Mouse (Mus musculus): ENCODE data around the gene Tectb. TPM values are rescaled to one million over a fixed set of nuclear protein-coding genes. Genes with fewer than 3 reads are reported as not detected.

The Tectb gene
- total and polyA plus RNA-seq, 2 experiments: 0.07 to 0.18 TPM

- 36% methylated on average over 8 of the region's 8 CpGs for WGBS
- Histone ChIP-seq H3K79me2 (ENCODE audit: control insufficient read depth, insufficient read depth, low read length) (no peaks in the 10 kb centered on the region), H3K27me3 (ENCODE audit: control insufficient read depth, insufficient read depth, low read length) (no peaks in the 10 kb centered on the region), H3K9ac (ENCODE audit: low read depth, low read length) (no peak overlapping the region), H3K4me3 (ENCODE audit: insufficient read depth, low read depth, low read length) (no peak overlapping the region), H3K36me3 (ENCODE audit: control insufficient read depth, insufficient read depth, low read length) (no peaks in the 10 kb centered on the region), H3K27ac (replicated peaks; ENCODE audit: insufficient read depth, low read depth, low read length) (no peak overlapping the region), H3K4me1 (ENCODE audit: control insufficient read depth, insufficient read depth, low read length) (no peaks in the 10 kb centered on the region)
- TF ChIP-seq POLR2A (IDR thresholded peaks at IDR 0.05; ENCODE audit: extremely low read depth, insufficient read depth, low read length): no peak
- no peak for TF ChIP-seq CTCF (IDR thresholded peaks at IDR 0.05; ENCODE audit: low read depth, low read length)
- peak; percentile 49 for DNase-seq (ENCODE audit: extremely low read depth, low read depth, low spot score)
These were observed 26.1 kb downstream of the Tectb start for GRCm38 (mm10) chr19:55206482-55207138.

GRCm38 (mm10) chr19:55207205-55207604 is 26.7 kb downstream of the Tectb start:
- H3K4me1 ChIP-seq (ENCODE audit: control insufficient read depth, insufficient read depth, low read length): no peaks in the 10 kb centered on the region
- no peaks in the 10 kb centered on the region for H3K79me2 ChIP-seq (ENCODE audit: control insufficient read depth, insufficient read depth, low read length)
- H3K9ac ChIP-seq (ENCODE audit: low read depth, low read length): no peak overlapping the region
- TF ChIP-seq CTCF (IDR thresholded peaks at IDR 0.05; ENCODE audit: low read depth, low read length) (no peak), POLR2A (IDR thresholded peaks at IDR 0.05; ENCODE audit: extremely low read depth, insufficient read depth, low read length) (no peak)
- no peak overlapping the region for H3K4me3 ChIP-seq (ENCODE audit: insufficient read depth, low read depth, low read length)
- DNase-seq (ENCODE audit: extremely low read depth, low read depth, low spot score): no peak
- no peak overlapping the region for H3K27ac ChIP-seq (replicated peaks; ENCODE audit: insufficient read depth, low read depth, low read length)
- no peaks in the 10 kb centered on the region for H3K36me3 ChIP-seq (ENCODE audit: control insufficient read depth, insufficient read depth, low read length)
- WGBS: 51% methylated on average over 6 of the region's 6 CpGs
- no peaks in the 10 kb centered on the region for H3K27me3 ChIP-seq (ENCODE audit: control insufficient read depth, insufficient read depth, low read length)

DNA sequence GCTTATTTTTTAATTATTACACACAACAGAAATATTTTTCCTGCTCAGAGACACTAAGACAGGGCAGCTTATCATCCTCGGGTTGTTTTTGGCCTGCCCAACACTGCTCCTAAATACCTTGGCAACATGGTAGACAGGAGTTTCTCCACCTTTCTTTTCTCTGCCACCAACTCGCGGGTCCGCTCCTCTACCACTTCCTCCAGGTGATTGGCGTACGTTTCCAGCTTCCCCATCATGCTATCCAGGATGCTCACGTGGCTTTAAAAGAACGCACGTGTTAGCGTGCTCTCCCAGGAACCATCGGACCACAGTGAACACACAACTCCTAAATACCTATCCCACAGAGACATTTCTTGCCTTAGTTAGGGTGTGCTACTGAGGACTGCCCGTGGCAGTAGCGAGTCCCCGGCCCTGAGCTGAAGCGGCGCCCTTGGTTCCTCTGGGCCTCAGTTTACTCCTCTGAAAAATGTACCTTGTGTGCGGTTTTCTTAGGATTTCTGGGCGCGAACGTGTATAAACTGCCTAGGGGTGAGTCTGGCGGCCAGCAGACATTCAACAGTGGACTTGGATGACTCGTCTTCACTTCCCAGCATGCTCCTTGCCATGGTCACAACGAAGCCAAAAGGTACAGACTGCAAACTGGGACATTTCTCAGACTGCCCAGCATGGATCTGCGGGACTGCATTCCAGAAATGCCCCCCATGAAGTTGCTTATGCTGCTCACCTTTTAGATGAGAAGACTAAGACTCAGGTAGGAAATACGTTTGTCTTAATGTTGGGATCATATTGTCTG is 27.4 kb downstream of the Tectb start:
- Histone ChIP-seq H3K27me3 (ENCODE audit: control insufficient read depth, insufficient read depth, low read length) (no peaks in the 10 kb centered on the region), H3K36me3 (ENCODE audit: control insufficient read depth, insufficient read depth, low read length) (no peaks in the 10 kb centered on the region), H3K79me2 (ENCODE audit: control insufficient read depth, insufficient read depth, low read length) (no peaks in the 10 kb centered on the region), H3K27ac (replicated peaks; ENCODE audit: insufficient read depth, low read depth, low read length) (no peak overlapping the region), H3K9ac (ENCODE audit: low read depth, low read length) (no peak overlapping the region), H3K4me3 (ENCODE audit: insufficient read depth, low read depth, low read length) (no peak overlapping the region), H3K4me1 (ENCODE audit: control insufficient read depth, insufficient read depth, low read length) (no peaks in the 10 kb centered on the region)
- 52% methylated on average over 25 of the region's 25 CpGs for WGBS
- no peak for DNase-seq (ENCODE audit: extremely low read depth, low read depth, low spot score)
- TF ChIP-seq POLR2A (IDR thresholded peaks at IDR 0.05; ENCODE audit: extremely low read depth, insufficient read depth, low read length) (no peak), CTCF (IDR thresholded peaks at IDR 0.05; ENCODE audit: low read depth, low read length) (no peak)

- H3K79me2 ChIP-seq (ENCODE audit: control insufficient read depth, insufficient read depth, low read length): no peaks in the 10 kb centered on the region
- H3K4me1 ChIP-seq (ENCODE audit: control insufficient read depth, insufficient read depth, low read length): no peaks in the 10 kb centered on the region
- H3K36me3 ChIP-seq (ENCODE audit: control insufficient read depth, insufficient read depth, low read length): no peaks in the 10 kb centered on the region
- no peaks in the 10 kb centered on the region for H3K27me3 ChIP-seq (ENCODE audit: control insufficient read depth, insufficient read depth, low read length)
- no peak for DNase-seq (ENCODE audit: extremely low read depth, low read depth, low spot score)
- WGBS: 79% methylated on average over 4 of the region's 4 CpGs
- TF ChIP-seq CTCF (IDR thresholded peaks at IDR 0.05; ENCODE audit: low read depth, low read length) (no peak), POLR2A (IDR thresholded peaks at IDR 0.05; ENCODE audit: extremely low read depth, insufficient read depth, low read length) (no peak)
- H3K4me3 ChIP-seq (ENCODE audit: insufficient read depth, low read depth, low read length): no peak overlapping the region
- H3K27ac ChIP-seq (replicated peaks; ENCODE audit: insufficient read depth, low read depth, low read length): no peak overlapping the region
- no peak overlapping the region for H3K9ac ChIP-seq (ENCODE audit: low read depth, low read length)
These were observed 28.1 kb downstream of the Tectb start for GRCm38 (mm10) chr19:55208654-55209053.

DNA sequence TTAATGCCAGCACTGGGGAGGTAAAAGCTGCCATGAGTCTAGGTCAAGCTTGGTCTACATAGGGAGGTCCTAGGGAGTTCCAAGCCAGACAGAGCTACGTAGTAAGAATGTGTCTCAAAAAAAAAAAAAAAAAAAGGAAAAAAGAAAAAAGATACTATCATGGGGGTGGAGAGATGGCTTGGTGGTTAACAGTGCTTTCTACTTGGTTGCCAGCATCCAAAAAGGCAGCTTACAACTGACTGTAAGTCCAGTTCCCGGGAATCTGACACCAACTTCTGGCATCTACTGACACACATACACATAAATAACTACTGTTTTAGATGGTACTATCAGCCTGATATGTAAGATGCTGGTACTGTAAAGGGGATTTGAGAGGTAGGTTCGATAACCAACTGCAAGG is 28.6 kb downstream of the Tectb start:
- no peak overlapping the region for H3K9ac ChIP-seq (ENCODE audit: low read depth, low read length)
- H3K36me3 ChIP-seq (ENCODE audit: control insufficient read depth, insufficient read depth, low read length): no peaks in the 10 kb centered on the region
- no peak for DNase-seq (ENCODE audit: extremely low read depth, low read depth, low spot score)
- H3K27ac ChIP-seq (replicated peaks; ENCODE audit: insufficient read depth, low read depth, low read length): no peak overlapping the region
- H3K4me1 ChIP-seq (ENCODE audit: control insufficient read depth, insufficient read depth, low read length): no peaks in the 10 kb centered on the region
- H3K4me3 ChIP-seq (ENCODE audit: insufficient read depth, low read depth, low read length): no peak overlapping the region
- no peak for TF ChIP-seq POLR2A (IDR thresholded peaks at IDR 0.05; ENCODE audit: extremely low read depth, insufficient read depth, low read length)
- no peak for TF ChIP-seq CTCF (IDR thresholded peaks at IDR 0.05; ENCODE audit: low read depth, low read length)
- no peaks in the 10 kb centered on the region for H3K27me3 ChIP-seq (ENCODE audit: control insufficient read depth, insufficient read depth, low read length)
- no peaks in the 10 kb centered on the region for H3K79me2 ChIP-seq (ENCODE audit: control insufficient read depth, insufficient read depth, low read length)
- 79% methylated on average over 3 of the region's 3 CpGs for WGBS

DNA sequence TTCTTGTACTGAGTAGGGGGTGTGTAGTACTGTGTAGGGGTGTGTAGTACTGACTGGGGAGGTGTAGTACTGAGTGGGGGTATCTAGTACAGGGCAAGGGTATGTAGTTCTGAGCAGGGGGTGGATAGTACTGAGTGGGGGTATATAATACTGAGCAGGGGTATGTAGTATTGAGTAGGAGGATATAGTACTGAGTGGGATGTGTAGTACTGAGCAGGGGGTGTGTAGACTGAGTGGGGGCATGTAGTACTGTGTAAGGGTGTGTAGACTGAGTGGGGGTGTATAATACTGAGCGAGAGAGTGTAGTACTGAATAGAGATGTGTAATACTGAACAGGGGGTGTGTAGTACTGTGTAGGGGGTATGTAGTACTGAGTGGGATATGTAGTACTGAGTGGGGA is 31.2 kb downstream of the Tectb start:
- no peak for TF ChIP-seq CTCF (IDR thresholded peaks at IDR 0.05; ENCODE audit: low read depth, low read length)
- no peak for TF ChIP-seq POLR2A (IDR thresholded peaks at IDR 0.05; ENCODE audit: extremely low read depth, insufficient read depth, low read length)
- Histone ChIP-seq H3K4me3 (ENCODE audit: insufficient read depth, low read depth, low read length) (no peak overlapping the region), H3K36me3 (ENCODE audit: control insufficient read depth, insufficient read depth, low read length) (no peaks in the 10 kb centered on the region), H3K27ac (replicated peaks; ENCODE audit: insufficient read depth, low read depth, low read length) (no peak overlapping the region), H3K9ac (ENCODE audit: low read depth, low read length) (no peak overlapping the region), H3K79me2 (ENCODE audit: control insufficient read depth, insufficient read depth, low read length) (no peaks in the 10 kb centered on the region), H3K27me3 (ENCODE audit: control insufficient read depth, insufficient read depth, low read length) (no peaks in the 10 kb centered on the region), H3K4me1 (ENCODE audit: control insufficient read depth, insufficient read depth, low read length) (no peaks in the 10 kb centered on the region)
- 84% methylated on average over 1 of the region's 1 CpGs for WGBS
- DNase-seq (ENCODE audit: extremely low read depth, low read depth, low spot score): no peak

Measured in liver, adult 2 months (tissue).